Mouse (Mus musculus): ENCODE measurements at regions not wholly inside any gene's neighbourhood (a gene's known extent, or its start where the extent isn't known, plus 50 kb on each side); places are given as distances from the start of the nearest gene placed in this dataset.

GRCm38 (mm10) chr13:72958616-72959518 is 301.4 kb upstream of the Irx4 start:
- H3K9ac ChIP-seq (ENCODE audit: insufficient read depth, low read depth), result no peak overlapping the region
- dilution Hi-C loops (cut with MboI; ENCODE audit: extremely low pct_ligation_motif_present, extremely low pct_unique_long_range_greater_than_20kb, low sequenced_read_pairs) (no loop called here), in situ Hi-C loops (cut with MboI; ENCODE audit: low pct_ligation_motif_present, low pct_unique_long_range_greater_than_20kb, low sequenced_read_pairs) (no loop called here)
- H3K4me3 ChIP-seq (replicated peaks in 1 of 3; ENCODE audit: low read depth in 2 of 3, low read length in 2 of 3, poor library complexity in 1 of 3), result no peak overlapping the region
- H3K27me3 ChIP-seq (replicated peaks), result no peaks in the 10 kb centered on the region
- H3K9me3 ChIP-seq (replicated peaks; ENCODE audit: low read length), result peaks cover 83% of the 10 kb centered on the region
- H3K4me1 ChIP-seq (ENCODE audit: control insufficient read depth in 1 of 2, insufficient read depth in 2 of 2), result no peaks in the 10 kb centered on the region
- DNase-seq (ENCODE audit: extremely low read depth), result no peak
- H3K36me3 ChIP-seq (replicated peaks in 1 of 2; ENCODE audit: control insufficient read depth in 1 of 2, insufficient read depth in 1 of 2, low read length in 1 of 2), result no peaks in the 10 kb centered on the region
- no peaks in the 10 kb centered on the region for H3K79me2 ChIP-seq (replicated peaks; ENCODE audit: control insufficient read depth, extremely low read depth, insufficient read depth, poor library complexity, severe bottlenecking)
- H3K4me2 ChIP-seq (ENCODE audit: insufficient read depth, low read depth, poor library complexity, severe bottlenecking), result no peak overlapping the region
- H3K27ac ChIP-seq (ENCODE audit: insufficient read depth, low read depth), result no peak overlapping the region
- no peak for TF ChIP-seq NELFE (IDR thresholded peaks at IDR 0.05; ENCODE audit: low read depth, low read length)
- no peak for TF ChIP-seq MAX (IDR thresholded peaks at IDR 0.05; ENCODE audit: low read length)
- TF ChIP-seq CHD2 (IDR thresholded peaks at IDR 0.05; ENCODE audit: low read length), result no peak
- no peak for TF ChIP-seq SMC3 (IDR thresholded peaks at IDR 0.05; ENCODE audit: low read depth, low read length)
- no peak for TF ChIP-seq CTCF (conservative IDR thresholded peaks at IDR 0.05 in 1 of 2, IDR thresholded peaks at IDR 0.05 in 1 of 2; ENCODE audit: low read depth in 2 of 2, low read length in 2 of 2)
- no peak for TF ChIP-seq KAT2A (IDR thresholded peaks at IDR 0.05; ENCODE audit: insufficient replicate concordance, low read length)
- no peak for TF ChIP-seq BHLHE40 (IDR thresholded peaks at IDR 0.05; ENCODE audit: low read depth, low read length)
- TF ChIP-seq JUND (conservative IDR thresholded peaks at IDR 0.05; ENCODE audit: low read depth, low read length), result no peak
- no peak for TF ChIP-seq RAD21 (IDR thresholded peaks at IDR 0.05; ENCODE audit: low read depth, low read length)
- no peak for TF ChIP-seq POLR2A (IDR thresholded peaks at IDR 0.05; ENCODE audit: low read depth, low read length)
- TF ChIP-seq GABPA (IDR thresholded peaks at IDR 0.05; ENCODE audit: insufficient replicate concordance, low read depth, low read length), result no peak
- TF ChIP-seq JUN (IDR thresholded peaks at IDR 0.05; ENCODE audit: insufficient read depth, low read depth, low read length), result no peak
- TF ChIP-seq E2F4 (IDR thresholded peaks at IDR 0.05; ENCODE audit: insufficient replicate concordance, low read depth, low read length), result no peak
- no peak for TF ChIP-seq CHD1 (IDR thresholded peaks at IDR 0.05; ENCODE audit: low read depth, low read length)
- no peak for TF ChIP-seq ELF1 (IDR thresholded peaks at IDR 0.05; ENCODE audit: low read depth, low read length)
- no peak for TF ChIP-seq NRF1 (IDR thresholded peaks at IDR 0.05; ENCODE audit: low read depth, low read length)

DNA sequence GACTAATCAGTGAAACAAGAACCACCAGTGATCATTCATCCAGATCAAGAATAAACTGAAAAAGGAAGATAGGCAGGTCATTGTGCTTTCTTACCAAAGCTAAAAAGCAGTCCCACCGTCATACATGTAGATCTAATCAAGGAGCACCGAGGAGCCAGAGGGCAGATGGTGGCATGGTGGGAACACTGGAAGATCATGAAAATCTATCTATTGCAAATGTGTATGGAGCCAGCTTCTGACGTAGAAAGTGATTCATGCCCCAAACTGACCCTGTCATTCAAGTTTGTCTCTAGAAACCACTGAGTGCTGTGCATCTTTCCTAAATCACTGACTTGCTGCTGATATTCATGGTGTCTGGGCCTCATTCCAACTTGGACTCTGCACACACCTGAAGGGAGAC is 299.0 kb upstream of the Irx4 start:
- H3K27me3 ChIP-seq (replicated peaks), result no peaks in the 10 kb centered on the region
- no peak overlapping the region for H3K9ac ChIP-seq (ENCODE audit: insufficient read depth, low read depth)
- no peak overlapping the region for H3K27ac ChIP-seq (ENCODE audit: insufficient read depth, low read depth)
- H3K9me3 ChIP-seq (replicated peaks; ENCODE audit: low read length), result peaks cover 75% of the 10 kb centered on the region
- no peaks in the 10 kb centered on the region for H3K79me2 ChIP-seq (replicated peaks; ENCODE audit: control insufficient read depth, extremely low read depth, insufficient read depth, poor library complexity, severe bottlenecking)
- no peaks in the 10 kb centered on the region for H3K4me1 ChIP-seq (ENCODE audit: control insufficient read depth in 1 of 2, insufficient read depth in 2 of 2)
- no peak overlapping the region for H3K4me2 ChIP-seq (ENCODE audit: insufficient read depth, low read depth, poor library complexity, severe bottlenecking)
- DNase-seq (ENCODE audit: extremely low read depth), result no peak
- dilution Hi-C loops (cut with MboI; ENCODE audit: extremely low pct_ligation_motif_present, extremely low pct_unique_long_range_greater_than_20kb, low sequenced_read_pairs) (no loop called here), in situ Hi-C loops (cut with MboI; ENCODE audit: low pct_ligation_motif_present, low pct_unique_long_range_greater_than_20kb, low sequenced_read_pairs) (no loop called here)
- no peaks in the 10 kb centered on the region for H3K36me3 ChIP-seq (replicated peaks in 1 of 2; ENCODE audit: control insufficient read depth in 1 of 2, insufficient read depth in 1 of 2, low read length in 1 of 2)
- H3K4me3 ChIP-seq (replicated peaks in 1 of 3; ENCODE audit: low read depth in 2 of 3, low read length in 2 of 3, poor library complexity in 1 of 3), result no peak overlapping the region
- TF ChIP-seq E2F4 (IDR thresholded peaks at IDR 0.05; ENCODE audit: insufficient replicate concordance, low read depth, low read length) (no peak), ZMIZ1 (IDR thresholded peaks at IDR 0.05; ENCODE audit: low read depth, low read length) (no peak), POLR2A (IDR thresholded peaks at IDR 0.05; ENCODE audit: low read depth, low read length) (no peak), MEF2A (IDR thresholded peaks at IDR 0.05; ENCODE audit: borderline replicate concordance, low read depth, low read length) (no peak), JUND (conservative IDR thresholded peaks at IDR 0.05; ENCODE audit: low read depth, low read length) (no peak), USF1 (IDR thresholded peaks at IDR 0.05; ENCODE audit: low read depth, low read length) (no peak), ELF1 (IDR thresholded peaks at IDR 0.05; ENCODE audit: low read depth, low read length) (no peak), ETS1 (conservative IDR thresholded peaks at IDR 0.05; ENCODE audit: low read depth, low read length) (no peak), EP300 (IDR thresholded peaks at IDR 0.05; ENCODE audit: low read length) (no peak), RAD21 (IDR thresholded peaks at IDR 0.05; ENCODE audit: low read depth, low read length) (no peak), JUN (IDR thresholded peaks at IDR 0.05; ENCODE audit: insufficient read depth, low read depth, low read length) (no peak), NRF1 (IDR thresholded peaks at IDR 0.05; ENCODE audit: low read depth, low read length) (no peak), CHD1 (IDR thresholded peaks at IDR 0.05; ENCODE audit: low read depth, low read length) (no peak), IRF4 (IDR thresholded peaks at IDR 0.05; ENCODE audit: low read depth, low read length) (no peak)

All from CH12.LX (cell line).